In the genomic region with DNA sequence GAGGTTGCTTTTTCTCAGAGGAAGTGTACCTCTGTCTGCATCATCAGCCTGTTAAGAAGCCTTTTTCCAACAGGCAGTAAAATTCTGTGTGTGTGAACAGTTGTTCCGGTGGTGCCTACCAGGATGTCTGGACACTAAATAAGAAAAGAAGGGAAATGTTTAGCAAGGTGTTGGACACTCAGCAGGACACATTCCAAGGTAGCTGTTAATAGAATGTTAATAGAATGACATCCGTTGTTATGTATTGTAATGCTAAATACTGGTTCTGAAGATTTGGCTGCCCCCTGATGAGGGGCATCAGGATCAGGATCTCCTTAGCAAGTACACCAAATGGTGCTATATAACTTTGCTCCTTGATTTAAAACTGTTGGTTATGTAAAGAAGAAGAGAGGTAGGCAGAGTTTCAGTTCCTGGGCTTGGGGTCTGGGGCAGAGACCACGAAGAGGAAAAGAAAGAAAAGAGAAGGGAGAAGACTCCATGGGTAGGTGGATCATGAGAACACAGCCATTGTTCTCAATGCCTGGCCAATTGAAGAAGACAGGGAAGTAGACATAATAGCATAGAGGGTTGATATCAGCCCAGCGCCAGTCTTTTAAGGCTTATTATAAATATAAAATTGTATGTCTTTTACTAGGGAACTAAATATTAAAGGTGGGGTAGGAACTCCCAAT, we compare ENCODE assay signal across 28 mouse cellular contexts. TPM values are rescaled to one million over a fixed set of nuclear protein-coding genes. Genes with fewer than 3 reads are reported as not detected.
A peak's percentile ranks its signal among the peaks of the same experiment; 100 is the strongest.
DNase-seq lines count a peak whose midpoint lies in the region; ATAC-seq lines count a peak whose summit lies in the region.
"Had no signal": no experiment of that assay in that cellular context is flagged by ENCODE, and none has a peak within 500 bp of the region (broad histone marks: within the 10 kb centered on the region; RNA-seq: fewer than 3 reads in every experiment).

No protein-coding gene starts in this region.

- H3K9me3 ChIP-seq in hindbrain, embryonic 16.5 days (ENCODE audit: control insufficient read depth, low read length): no peaks in the 10 kb centered on the region
- H3K9me3 ChIP-seq: embryonic facial prominence, embryonic 13.5 days; embryonic facial prominence, embryonic 15.5 days; forebrain, embryonic 10.5 days; forebrain, embryonic 12.5 days had no signal

- H3K4me2 ChIP-seq in hindbrain, embryonic 16.5 days (ENCODE audit: low read length): no peak overlapping the region
- H3K4me2 ChIP-seq: embryonic facial prominence, embryonic 13.5 days; embryonic facial prominence, embryonic 15.5 days; forebrain, embryonic 12.5 days had no signal

- H3K9ac ChIP-seq in hindbrain, embryonic 16.5 days (ENCODE audit: low read depth, low read length): no peak overlapping the region
- H3K9ac ChIP-seq: embryonic facial prominence, embryonic 13.5 days; embryonic facial prominence, embryonic 15.5 days; forebrain, embryonic 12.5 days had no signal

- peak; percentile 39; the same call in 1 of the 2 replicates for ATAC-seq in common myeloid progenitor, adult 5-6 weeks (replicated peaks; ENCODE audit: low read depth, poor library complexity, severe bottlenecking)
- ATAC-seq in megakaryocyte, adult 5-6 weeks (ENCODE audit: poor library complexity, severe bottlenecking): peak; percentile 59
- ATAC-seq in hindbrain, embryonic 16.5 days: no peak
- ATAC-seq: CD4-positive, CD25-positive, alpha-beta regulatory T cell, adult 4 months; forebrain, embryonic 14.5 days; forebrain, embryonic 16.5 days had no signal

- H3K4me3 ChIP-seq in hindbrain, embryonic 16.5 days (ENCODE audit: low read length): no peak overlapping the region
- H3K4me3 ChIP-seq: embryonic facial prominence, embryonic 13.5 days; embryonic facial prominence, embryonic 15.5 days; erythroblast, embryonic 14.5 days; forebrain, embryonic 10.5 days; forebrain, embryonic 12.5 days had no signal

- H3K27ac ChIP-seq in hindbrain, embryonic 16.5 days (ENCODE audit: low read depth, low read length): no peak overlapping the region
- H3K27ac ChIP-seq: embryonic facial prominence, embryonic 13.5 days; embryonic facial prominence, embryonic 15.5 days; forebrain, embryonic 10.5 days; forebrain, embryonic 12.5 days had no signal

- no peaks in the 10 kb centered on the region for H3K36me3 ChIP-seq in hindbrain, embryonic 16.5 days (ENCODE audit: control insufficient read depth, insufficient read depth, low read length)
- H3K36me3 ChIP-seq: embryonic facial prominence, embryonic 13.5 days; embryonic facial prominence, embryonic 15.5 days; forebrain, embryonic 10.5 days; forebrain, embryonic 12.5 days had no signal

- 64% methylated on average over 4 of the region's 4 CpGs for WGBS in hindbrain, embryonic 16.5 days

- DNase-seq in ES-CJ7 (ENCODE audit: low read depth, low spot score) (peak; percentile 59), R1 (ENCODE audit: low read depth, low spot score) (peak; percentile 84)
- DNase-seq in B cell, adult 2 months: no peak
- no peak for DNase-seq in left cerebral cortex, postnatal 10 days (ENCODE audit: extremely low spot score in 1 of 2, low spot score in 2 of 2)
- no peak for DNase-seq in left cerebral cortex, postnatal 36 days (ENCODE audit: low spot score in 2 of 2)
- DNase-seq: adrenal gland, adult 2 months; adrenal gland, postnatal 10 days; adrenal gland, postnatal 25 days; cerebellum, adult 11 months; cerebellum, adult 18-20 months; cerebellum, adult 8-10 months; cerebellum, adult 9-11 months; cerebellum, postnatal 14 days; cerebellum, postnatal 36 days; embryo, embryonic 11 days had no signal

- H3K4me1 ChIP-seq in hindbrain, embryonic 16.5 days (ENCODE audit: control insufficient read depth, insufficient read depth, low read depth, low read length): peaks cover under 1% of the 10 kb centered on the region; the same call in 1 of the 2 replicates
- H3K4me1 ChIP-seq: forebrain, embryonic 12.5 days had no signal

- intact Hi-C loops in left cerebral cortex, postnatal 10 days (cut with DNase I): no loop called here
- intact Hi-C loops in left cerebral cortex, postnatal 36 days (cut with DNase I): no loop called here

- no peaks in the 10 kb centered on the region for H3K27me3 ChIP-seq in hindbrain, embryonic 16.5 days (replicated peaks; ENCODE audit: control insufficient read depth, insufficient read depth, low read length)
- H3K27me3 ChIP-seq: CH12.LX; embryonic facial prominence, embryonic 13.5 days; embryonic facial prominence, embryonic 15.5 days; forebrain, embryonic 12.5 days had no signal

RNA-seq across cellular contexts. Expression of a gene that starts 9.8 kb away (rescaled TPM):
- 0.69 TPM in 1 of 2 replicates, not detected in the other for total RNA-seq in common myeloid progenitor, adult 5-6 weeks (2017)
- total RNA-seq in megakaryocyte, adult 5-6 weeks (2015): not detected in 2 replicates
- total RNA-seq in megakaryocyte, adult 5-6 weeks (2017): 0.07 TPM in 1 of 2 replicates, not detected in the other
- 5.9 and 6.1 TPM in 2 replicates for polyA plus RNA-seq in hindbrain, embryonic 16.5 days (2015; fragmentation: Nextera tagmentation; extraction: Ambion mirVana)
- total RNA-seq in left cerebral cortex, postnatal 10 days (2021): 10 to 100 TPM in 1 of 2 experiments, 1 to 10 TPM in 1; 9.8 to 10.7 TPM
- 10 to 100 TPM; 10.1 to 11.1 TPM for total RNA-seq in left cerebral cortex, postnatal 36 days (2021)
- total RNA-seq: MEL had no signal
- polyA plus RNA-seq: CD4-positive, CD25-positive, alpha-beta regulatory T cell, adult 4 months had no signal

Comparison
In these comparisons a context has a peak if more than half of its experiments do, and no peak if none do; other contexts are left out.
1. DNase-seq: peak in ES-CJ7 (single experiment) and R1 (single experiment); none in B cell, adult 2 months (0 of 2), left cerebral cortex, postnatal 10 days (0 of 2) and left cerebral cortex, postnatal 36 days (0 of 2).